Mouse (Mus musculus) cerebellum, adult 2 months (tissue): ENCODE data around the gene Rprd1b.

ENCODE experiments used
- CTCF ChIP-seq: fragments of 200-500 bp; IDR thresholded peaks from 2 replicates; pipeline ENCODE4 v1.5.1; 2011; ENCODE audit warnings: low read depth, mild to moderate bottlenecking, control low read depth, low read length, moderate library complexity, borderline replicate concordance; ENCODE audit not compliant: insufficient read depth
- POLR2A ChIP-seq: fragments of 200-500 bp; IDR thresholded peaks from 2 replicates; pipeline ENCODE4 v1.6.1; 2011; ENCODE audit warnings: low read length, control low read depth, borderline replicate concordance; ENCODE audit not compliant: insufficient read depth

DNA sequence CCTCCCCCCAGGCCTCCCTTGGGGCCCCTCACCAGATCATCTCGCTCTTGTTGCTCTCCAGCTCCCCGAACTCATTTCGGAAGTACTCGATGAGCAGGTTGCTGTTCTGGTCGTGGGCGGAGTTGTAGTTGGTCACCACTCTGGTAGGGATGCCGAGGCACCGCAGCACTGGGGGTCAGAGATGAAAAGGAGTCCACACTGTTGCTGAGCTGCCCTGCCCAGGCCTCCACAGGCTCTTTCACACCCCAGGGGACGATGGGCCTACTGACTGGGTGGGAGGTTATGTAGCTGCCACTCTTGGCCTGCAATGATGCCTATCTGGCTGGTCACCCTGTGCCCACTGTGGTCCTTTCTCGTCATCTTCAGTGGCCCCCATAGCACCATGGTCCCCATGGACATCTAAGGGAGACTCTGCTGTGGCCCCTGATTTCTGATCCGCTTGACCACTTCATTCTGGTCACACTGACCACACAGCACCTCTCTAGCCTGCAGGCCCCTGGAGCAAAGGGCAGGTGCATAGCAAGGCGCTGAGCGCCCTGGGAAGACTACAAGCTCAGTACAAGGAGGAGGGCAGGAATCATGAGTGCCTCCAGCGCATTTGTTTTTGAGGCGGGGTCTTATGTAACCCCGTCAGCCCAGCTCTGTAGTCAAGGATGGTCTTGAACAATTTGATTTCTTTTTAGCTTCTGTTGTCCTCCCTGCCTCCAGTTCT, 101.2 kb downstream of the Rprd1b start:
- TF ChIP-seq CTCF (no peak), POLR2A (no peak)
